21 mouse cellular contexts compared by ENCODE assay signal in the genomic region with DNA sequence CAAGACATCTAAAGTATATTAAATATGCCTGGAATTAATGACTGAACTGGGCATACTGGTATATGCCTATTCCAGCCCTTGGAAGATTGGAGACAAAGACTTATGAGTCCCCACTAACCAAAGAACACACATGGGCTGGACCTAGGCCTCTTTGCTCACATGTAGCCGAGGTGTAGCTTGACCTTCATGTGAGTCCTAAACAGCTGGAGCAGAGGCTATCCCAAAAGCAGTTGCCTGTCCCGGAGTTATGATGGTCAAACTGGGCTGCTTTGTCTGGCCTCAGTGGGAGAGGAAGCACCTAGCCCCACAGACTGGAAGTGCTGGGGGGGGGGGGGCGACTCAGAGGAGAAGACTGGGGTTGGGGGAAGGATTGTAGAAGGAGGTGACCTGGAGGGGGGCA. TPM values are rescaled to one million over a fixed set of nuclear protein-coding genes. Genes with fewer than 3 reads are reported as not detected.
"Had no signal": no experiment of that assay in that cellular context is flagged by ENCODE, and none has a peak within 500 bp of the region (broad histone marks: within the 10 kb centered on the region; RNA-seq: fewer than 3 reads in every experiment).

No protein-coding gene starts in this region.

- H3K4me1 ChIP-seq: lung, embryonic 15.5 days; midbrain, embryonic 15.5 days; neural tube, embryonic 13.5 days; neural tube, embryonic 15.5 days had no signal

- H3K36me3 ChIP-seq: lung, embryonic 15.5 days; midbrain, embryonic 13.5 days; midbrain, embryonic 15.5 days; neural tube, embryonic 13.5 days; neural tube, embryonic 15.5 days had no signal

- H3K4me3 ChIP-seq: lung, embryonic 15.5 days; megakaryocyte, embryonic 14.5 days; midbrain, embryonic 13.5 days; midbrain, embryonic 15.5 days; myocyte; neural tube, embryonic 13.5 days; neural tube, embryonic 15.5 days had no signal

- H3K9me3 ChIP-seq: lung, embryonic 15.5 days; megakaryocyte, embryonic 14.5 days; midbrain, embryonic 13.5 days; midbrain, embryonic 15.5 days; neural tube, embryonic 13.5 days; neural tube, embryonic 15.5 days had no signal

- DNase-seq: lung, adult 2 months; lung, postnatal 14 days; lung, postnatal 36 days; retina, postnatal 1 day; right cerebral cortex, adult 18-20 months; right cerebral cortex, postnatal 25 days; right cerebral cortex, postnatal 4 days; spleen, adult 18-20 months; thymus, adult 18-20 months; thymus, postnatal 14 days; thymus, postnatal 36 days had no signal

- ATAC-seq: lung, postnatal 0 days; midbrain, embryonic 13.5 days; midbrain, embryonic 15.5 days had no signal

RNA-seq across cellular contexts. Expression of gene AU018091, which starts 47.3 kb away (rescaled TPM):
- total RNA-seq: megakaryocyte progenitor cell, adult 5-6 weeks; midbrain, postnatal 0 days had no signal
